Mouse (Mus musculus) brain, embryonic 14.5 days (tissue): ENCODE results near the gene Osbpl3.

Source experiments
- CTCF ChIP-seq: fragments of 200-500 bp; IDR thresholded peaks from 2 replicates; pipeline ENCODE4 v1.5.1; 2012; ENCODE audit warnings: inconsistent platforms, mild to moderate bottlenecking, moderate library complexity, borderline replicate concordance; ENCODE audit not compliant: insufficient read depth, insufficient read length; ENCODE audit errors: extremely low read depth
- POLR2A ChIP-seq: fragments of 200-500 bp; IDR thresholded peaks from 2 replicates; pipeline ENCODE4 v1.6.1; 2012; ENCODE audit warnings: mild to moderate bottlenecking, inconsistent platforms, borderline replicate concordance; ENCODE audit not compliant: poor library complexity, insufficient read depth, insufficient read length, severe bottlenecking; ENCODE audit errors: extremely low read depth

DNA sequence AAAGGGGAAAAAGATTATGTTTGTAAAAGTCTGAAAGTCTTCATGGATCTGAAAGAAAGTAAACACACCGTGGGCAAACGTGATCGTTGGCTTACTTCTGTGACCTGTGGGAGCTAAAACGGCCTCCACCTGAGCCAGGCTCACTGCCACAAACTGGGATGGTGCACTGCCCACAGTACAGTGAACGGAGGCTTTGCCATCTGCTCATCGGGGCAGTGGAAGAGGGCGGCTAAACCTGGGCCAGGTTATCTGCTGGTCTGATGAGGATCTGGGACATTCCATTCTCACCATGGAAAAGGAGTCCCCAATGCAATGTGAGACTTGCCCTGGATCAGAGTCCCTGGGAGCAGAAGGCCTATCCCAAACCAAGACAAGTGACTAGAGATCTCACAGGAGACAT, 89.7 kb downstream of the Osbpl3 start:
- TF ChIP-seq CTCF (no peak), POLR2A (no peak)
